Mouse (Mus musculus): ENCODE measurements around the gene Pdk2.

DNA sequence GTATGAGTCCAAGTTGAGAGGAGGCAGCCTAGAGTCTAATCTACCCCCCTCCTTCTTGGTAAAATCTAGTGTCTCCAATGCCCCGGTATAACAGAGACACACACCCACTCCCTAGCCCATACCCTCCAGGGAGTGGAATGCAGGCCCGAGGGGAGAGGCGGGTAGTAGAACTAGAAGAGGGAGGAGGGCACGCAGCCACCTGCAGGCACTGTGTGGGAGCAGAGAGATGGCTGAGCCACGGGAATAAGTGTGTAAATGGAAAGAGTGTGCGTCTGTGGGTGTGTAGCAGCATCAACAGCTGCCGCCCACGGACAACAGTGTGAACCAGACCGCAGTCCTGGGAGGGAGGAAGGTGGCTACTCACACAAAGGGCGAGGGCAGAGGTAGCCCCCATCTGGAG is 6.3 kb downstream of the Pdk2 start:
- no peak for TF ChIP-seq CTCF (IDR thresholded peaks at IDR 0.05; ENCODE audit: low read depth)
- no peak for TF ChIP-seq EP300 (optimal IDR thresholded peaks at IDR 0.05)

All from stomach, postnatal 0 days (tissue).